Mouse (Mus musculus): ENCODE results near the gene Crp. TPM values are rescaled to one million over a fixed set of nuclear protein-coding genes. Genes with fewer than 3 reads are reported as not detected.

Crp gene
- polyA plus RNA-seq, 1 experiment: not detected

DNA sequence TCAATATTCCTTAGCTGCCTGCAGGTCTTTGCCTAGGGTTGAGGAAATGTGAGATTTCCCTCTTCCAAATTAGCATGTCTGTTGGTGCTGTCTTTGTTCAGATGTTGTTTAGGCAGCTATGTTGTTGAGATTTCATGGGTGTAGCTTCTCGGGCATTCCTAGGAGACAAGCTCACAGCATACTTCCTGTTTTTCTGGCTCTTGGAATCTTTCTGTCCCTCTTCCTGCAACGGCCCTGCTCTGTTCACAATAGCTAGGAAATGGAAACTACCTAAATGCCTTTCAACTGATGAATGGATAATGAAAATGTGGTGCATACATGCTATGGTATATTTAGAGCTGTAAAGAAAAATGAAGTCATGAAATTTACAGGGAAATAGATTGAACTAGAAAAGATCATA is 13.5 kb downstream of the Crp start:
- Histone ChIP-seq H3K27me3 (ENCODE audit: control insufficient read depth, insufficient read depth, low read length) (no peaks in the 10 kb centered on the region), H3K4me1 (ENCODE audit: control insufficient read depth, insufficient read depth, insufficient read length, low read length) (peaks cover 2% of the 10 kb centered on the region; the same call in 1 of the 2 replicates), H3K36me3 (ENCODE audit: control insufficient read depth, insufficient read depth, low read length) (no peaks in the 10 kb centered on the region), H3K4me3 (ENCODE audit: low read depth, low read length) (no peak overlapping the region), H3K27ac (ENCODE audit: insufficient read depth, low read depth, low read length) (no peak overlapping the region)
- 47% methylated on average over 2 of the region's 2 CpGs for WGBS
- TF ChIP-seq CTCF (IDR thresholded peaks at IDR 0.05; ENCODE audit: extremely low read depth, insufficient read length, insufficient replicate concordance, low read depth, low read length): no peak
- no peak for TF ChIP-seq POLR2A (IDR thresholded peaks at IDR 0.05; ENCODE audit: low read depth, low read length)

DNA sequence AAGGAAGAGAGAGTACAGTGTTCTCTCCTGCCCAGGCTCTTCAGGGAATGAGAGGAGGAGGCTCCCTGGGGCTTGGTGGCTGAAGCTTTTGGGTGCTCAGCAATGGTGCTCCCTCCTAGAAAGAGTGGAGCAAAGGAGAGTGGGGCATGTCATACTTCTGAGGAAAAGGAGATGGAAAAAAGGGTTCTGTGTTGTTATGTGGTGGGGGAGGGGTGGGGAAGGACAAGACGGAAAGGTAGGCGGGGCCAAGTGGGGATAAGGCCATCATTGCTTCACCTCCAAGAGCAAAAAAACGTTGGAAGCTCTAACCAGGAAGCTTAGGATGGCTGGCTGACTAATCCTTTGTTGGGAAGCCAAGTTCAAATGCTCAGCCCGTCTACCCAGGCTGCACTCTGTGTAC is 14.1 kb downstream of the Crp start:
- 53% methylated on average over 4 of the region's 4 CpGs for WGBS
- Histone ChIP-seq H3K27me3 (ENCODE audit: control insufficient read depth, insufficient read depth, low read length) (no peaks in the 10 kb centered on the region), H3K4me1 (ENCODE audit: control insufficient read depth, insufficient read depth, insufficient read length, low read length) (peaks cover 2% of the 10 kb centered on the region; the same call in 1 of the 2 replicates), H3K27ac (ENCODE audit: insufficient read depth, low read depth, low read length) (no peak overlapping the region), H3K36me3 (ENCODE audit: control insufficient read depth, insufficient read depth, low read length) (no peaks in the 10 kb centered on the region), H3K4me3 (ENCODE audit: low read depth, low read length) (no peak overlapping the region)
- TF ChIP-seq POLR2A (IDR thresholded peaks at IDR 0.05; ENCODE audit: low read depth, low read length) (no peak), CTCF (IDR thresholded peaks at IDR 0.05; ENCODE audit: extremely low read depth, insufficient read length, insufficient replicate concordance, low read depth, low read length) (no peak)

DNA sequence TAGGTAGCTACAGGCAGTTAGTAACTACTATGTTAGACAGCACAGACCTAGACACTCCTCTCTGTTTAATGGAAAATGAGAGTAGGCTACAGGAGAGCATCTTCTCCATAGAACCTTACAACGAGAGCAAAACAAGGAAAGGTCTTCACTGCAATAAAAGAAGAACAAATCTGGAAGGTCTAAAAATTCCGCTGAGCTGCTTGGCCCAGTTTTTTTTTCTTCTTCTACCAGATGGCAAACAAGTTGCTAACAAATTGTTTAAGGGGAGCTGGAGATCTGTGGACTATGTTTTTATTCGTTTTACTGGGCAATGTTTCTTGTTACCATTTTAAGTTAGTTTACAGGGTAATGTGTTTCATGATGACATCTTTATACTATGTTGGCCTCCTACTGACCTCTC is 53.4 kb downstream of the Crp start:
- WGBS: 71% methylated on average over 3 of the region's 3 CpGs
- no peaks in the 10 kb centered on the region for H3K36me3 ChIP-seq (ENCODE audit: control insufficient read depth, insufficient read depth, low read length)
- H3K27ac ChIP-seq (ENCODE audit: insufficient read depth, low read depth, low read length): no peak overlapping the region
- H3K4me3 ChIP-seq (ENCODE audit: low read depth, low read length): no peak overlapping the region
- no peaks in the 10 kb centered on the region for H3K27me3 ChIP-seq (ENCODE audit: control insufficient read depth, insufficient read depth, low read length)
- no peaks in the 10 kb centered on the region for H3K4me1 ChIP-seq (ENCODE audit: control insufficient read depth, insufficient read depth, insufficient read length, low read length)
- TF ChIP-seq CTCF (IDR thresholded peaks at IDR 0.05; ENCODE audit: extremely low read depth, insufficient read length, insufficient replicate concordance, low read depth, low read length) (no peak), POLR2A (IDR thresholded peaks at IDR 0.05; ENCODE audit: low read depth, low read length) (no peak)

DNA sequence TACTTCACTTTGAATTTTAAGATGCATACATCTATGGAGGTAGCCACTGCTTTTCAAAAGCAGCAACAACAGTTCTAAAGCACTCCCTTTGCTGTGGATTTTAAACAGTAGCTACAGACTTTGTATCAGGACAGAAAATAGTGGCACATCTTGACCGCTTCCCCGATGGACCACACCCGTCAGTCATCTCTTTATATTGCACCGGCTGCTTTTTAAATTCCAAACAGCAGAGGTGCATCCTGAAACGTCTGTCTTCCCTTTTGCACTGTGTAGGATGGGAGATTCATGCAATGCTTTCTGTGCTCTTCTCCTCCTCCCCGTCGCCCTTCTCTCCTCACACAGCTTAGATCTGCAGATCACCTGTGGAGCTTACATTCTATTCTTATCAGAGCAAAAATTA is 57.3 kb downstream of the Crp start:
- 60% methylated on average over 7 of the region's 7 CpGs for WGBS
- no peak overlapping the region for H3K27ac ChIP-seq (ENCODE audit: insufficient read depth, low read depth, low read length)
- no peaks in the 10 kb centered on the region for H3K36me3 ChIP-seq (ENCODE audit: control insufficient read depth, insufficient read depth, low read length)
- H3K4me3 ChIP-seq (ENCODE audit: low read depth, low read length): no peak overlapping the region
- no peaks in the 10 kb centered on the region for H3K27me3 ChIP-seq (ENCODE audit: control insufficient read depth, insufficient read depth, low read length)
- H3K4me1 ChIP-seq (ENCODE audit: control insufficient read depth, insufficient read depth, insufficient read length, low read length): no peaks in the 10 kb centered on the region
- TF ChIP-seq POLR2A (IDR thresholded peaks at IDR 0.05; ENCODE audit: low read depth, low read length): no peak
- TF ChIP-seq CTCF (IDR thresholded peaks at IDR 0.05; ENCODE audit: extremely low read depth, insufficient read length, insufficient replicate concordance, low read depth, low read length): no peak

DNA sequence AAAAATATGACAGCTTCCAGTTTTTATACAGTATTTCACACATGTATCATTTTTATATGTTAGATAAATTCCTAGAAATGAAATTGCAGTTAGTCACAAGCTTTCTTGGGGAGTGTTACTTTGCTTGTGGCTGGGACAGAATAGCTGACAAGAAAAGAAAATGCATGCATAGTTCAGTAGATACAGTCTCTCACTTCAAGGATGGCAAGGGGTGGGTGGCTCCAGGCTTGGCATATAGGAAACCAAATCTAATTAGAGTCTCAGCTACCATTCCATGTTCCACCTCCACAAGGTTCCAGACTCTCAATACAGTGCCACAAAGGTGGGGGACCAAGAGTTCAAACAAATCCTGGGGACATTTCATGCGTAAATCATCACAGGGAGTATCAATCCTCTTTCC is 61.7 kb downstream of the Crp start:
- Histone ChIP-seq H3K4me3 (ENCODE audit: low read depth, low read length) (no peak overlapping the region), H3K36me3 (ENCODE audit: control insufficient read depth, insufficient read depth, low read length) (no peaks in the 10 kb centered on the region), H3K27ac (ENCODE audit: insufficient read depth, low read depth, low read length) (no peak overlapping the region), H3K4me1 (ENCODE audit: control insufficient read depth, insufficient read depth, insufficient read length, low read length) (no peaks in the 10 kb centered on the region), H3K27me3 (ENCODE audit: control insufficient read depth, insufficient read depth, low read length) (no peaks in the 10 kb centered on the region)
- 76% methylated on average over 1 of the region's 1 CpGs for WGBS
- TF ChIP-seq POLR2A (IDR thresholded peaks at IDR 0.05; ENCODE audit: low read depth, low read length) (no peak), CTCF (IDR thresholded peaks at IDR 0.05; ENCODE audit: extremely low read depth, insufficient read length, insufficient replicate concordance, low read depth, low read length) (no peak)

DNA sequence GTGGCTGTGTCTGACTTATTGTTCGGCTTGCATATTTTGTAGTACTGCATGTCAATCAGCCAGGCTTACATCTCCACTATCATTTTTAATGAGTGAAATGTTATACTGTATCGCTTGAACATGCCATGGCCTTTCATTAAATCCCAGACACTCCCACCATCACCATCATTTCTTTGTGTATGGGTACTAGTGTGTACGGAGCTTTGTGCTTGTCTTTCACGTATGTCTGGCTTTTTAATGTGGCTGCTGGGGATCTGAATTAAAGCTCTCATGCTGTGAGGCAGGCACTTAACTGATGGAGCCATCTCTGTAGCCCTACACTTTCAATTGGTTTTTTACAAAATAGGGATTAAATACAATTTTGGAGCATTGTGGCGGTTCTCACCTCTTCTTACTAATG is 81.3 kb downstream of the Crp start:
- Histone ChIP-seq H3K36me3 (ENCODE audit: control insufficient read depth, insufficient read depth, low read length) (no peaks in the 10 kb centered on the region), H3K27me3 (ENCODE audit: control insufficient read depth, insufficient read depth, low read length) (no peaks in the 10 kb centered on the region), H3K4me3 (ENCODE audit: low read depth, low read length) (no peak overlapping the region), H3K27ac (ENCODE audit: insufficient read depth, low read depth, low read length) (no peak overlapping the region), H3K4me1 (ENCODE audit: control insufficient read depth, insufficient read depth, insufficient read length, low read length) (no peaks in the 10 kb centered on the region)
- TF ChIP-seq CTCF (IDR thresholded peaks at IDR 0.05; ENCODE audit: extremely low read depth, insufficient read length, insufficient replicate concordance, low read depth, low read length): no peak
- no peak for TF ChIP-seq POLR2A (IDR thresholded peaks at IDR 0.05; ENCODE audit: low read depth, low read length)
- 91% methylated on average over 5 of the region's 5 CpGs for WGBS

DNA sequence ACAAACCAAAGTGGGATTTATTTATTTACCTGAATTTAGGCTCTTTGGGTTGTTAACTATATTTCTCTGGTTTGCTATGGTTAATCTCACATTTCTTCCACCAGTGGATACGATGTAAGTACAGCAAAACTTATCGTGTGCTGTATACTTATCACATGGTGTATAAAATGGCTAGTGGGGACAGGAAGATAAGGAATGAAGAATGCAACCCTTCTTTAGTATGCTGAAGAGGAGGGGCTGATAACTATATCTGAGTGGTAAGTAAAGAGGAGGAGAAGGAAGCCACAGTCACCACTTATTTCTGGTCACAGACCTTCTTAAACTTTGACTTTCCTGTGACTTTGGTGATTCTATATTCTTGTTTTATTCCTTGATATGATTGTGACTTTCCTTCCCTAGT is 87.5 kb downstream of the Crp start:
- 30% methylated on average over 2 of the region's 2 CpGs for WGBS
- Histone ChIP-seq H3K27ac (ENCODE audit: insufficient read depth, low read depth, low read length) (no peak overlapping the region), H3K36me3 (ENCODE audit: control insufficient read depth, insufficient read depth, low read length) (no peaks in the 10 kb centered on the region), H3K27me3 (ENCODE audit: control insufficient read depth, insufficient read depth, low read length) (no peaks in the 10 kb centered on the region), H3K4me1 (ENCODE audit: control insufficient read depth, insufficient read depth, insufficient read length, low read length) (no peaks in the 10 kb centered on the region), H3K4me3 (ENCODE audit: low read depth, low read length) (no peak overlapping the region)
- TF ChIP-seq CTCF (IDR thresholded peaks at IDR 0.05; ENCODE audit: extremely low read depth, insufficient read length, insufficient replicate concordance, low read depth, low read length): no peak
- TF ChIP-seq POLR2A (IDR thresholded peaks at IDR 0.05; ENCODE audit: low read depth, low read length): no peak

DNA sequence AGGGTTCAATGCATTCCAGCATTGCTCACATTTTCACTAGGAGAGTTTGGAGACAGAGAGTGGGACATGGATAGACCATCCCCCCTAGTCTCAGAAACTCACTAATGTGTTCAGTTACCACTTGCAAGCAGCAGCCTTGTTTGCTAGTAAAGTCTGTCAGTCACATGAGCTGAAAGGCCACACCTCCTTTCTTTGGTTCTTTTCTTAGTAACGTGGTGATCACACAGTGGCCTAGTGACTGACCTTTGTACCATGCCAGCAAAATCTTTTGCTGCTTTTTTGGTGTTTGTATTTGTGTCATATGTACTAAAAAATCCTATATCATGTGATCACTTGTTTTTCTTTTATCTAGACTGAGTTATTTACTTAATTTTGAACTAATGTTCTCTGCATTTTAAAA is 88.0 kb downstream of the Crp start:
- WGBS: 4% methylated on average over 1 of the region's 1 CpGs
- no peaks in the 10 kb centered on the region for H3K4me1 ChIP-seq (ENCODE audit: control insufficient read depth, insufficient read depth, insufficient read length, low read length)
- H3K36me3 ChIP-seq (ENCODE audit: control insufficient read depth, insufficient read depth, low read length): no peaks in the 10 kb centered on the region
- H3K4me3 ChIP-seq (ENCODE audit: low read depth, low read length): no peak overlapping the region
- H3K27me3 ChIP-seq (ENCODE audit: control insufficient read depth, insufficient read depth, low read length): no peaks in the 10 kb centered on the region
- TF ChIP-seq CTCF (IDR thresholded peaks at IDR 0.05; ENCODE audit: extremely low read depth, insufficient read length, insufficient replicate concordance, low read depth, low read length) (no peak), POLR2A (IDR thresholded peaks at IDR 0.05; ENCODE audit: low read depth, low read length) (no peak)
- no peak overlapping the region for H3K27ac ChIP-seq (ENCODE audit: insufficient read depth, low read depth, low read length)
